Mouse (Mus musculus) heart, adult 2 months (tissue): Measurements from ENCODE around the gene Anapc1.

Experiments
- CTCF ChIP-seq: fragments of 200-600 bp; IDR thresholded peaks from 2 replicates; pipeline ENCODE4 v1.8.1; 2022; ENCODE audit warnings: antibody characterized with exemption, mild to moderate bottlenecking, moderate library complexity
- POLR2A ChIP-seq: fragments of 200-500 bp; IDR thresholded peaks from 2 replicates; pipeline ENCODE4 v1.6.1; 2011; ENCODE audit warnings: mild to moderate bottlenecking, low read depth, low read length, control low read depth; ENCODE audit not compliant: insufficient read depth

GRCm38 (mm10) chr2:128572726-128573624 is 114.2 kb downstream of the Anapc1 start:
- TF ChIP-seq CTCF (peak; percentile 97; the same call in 1 of the 2 replicates), POLR2A (no peak)
